Mouse (Mus musculus) embryo, embryonic 11 days (tissue): ENCODE measurements around the gene Gm20605.

ENCODE experiments used
- DNase-seq: peaks from one replicate; pipeline ENCODE4 v3.0.0-alpha.2; 2015

Gene Gm20605

DNA sequence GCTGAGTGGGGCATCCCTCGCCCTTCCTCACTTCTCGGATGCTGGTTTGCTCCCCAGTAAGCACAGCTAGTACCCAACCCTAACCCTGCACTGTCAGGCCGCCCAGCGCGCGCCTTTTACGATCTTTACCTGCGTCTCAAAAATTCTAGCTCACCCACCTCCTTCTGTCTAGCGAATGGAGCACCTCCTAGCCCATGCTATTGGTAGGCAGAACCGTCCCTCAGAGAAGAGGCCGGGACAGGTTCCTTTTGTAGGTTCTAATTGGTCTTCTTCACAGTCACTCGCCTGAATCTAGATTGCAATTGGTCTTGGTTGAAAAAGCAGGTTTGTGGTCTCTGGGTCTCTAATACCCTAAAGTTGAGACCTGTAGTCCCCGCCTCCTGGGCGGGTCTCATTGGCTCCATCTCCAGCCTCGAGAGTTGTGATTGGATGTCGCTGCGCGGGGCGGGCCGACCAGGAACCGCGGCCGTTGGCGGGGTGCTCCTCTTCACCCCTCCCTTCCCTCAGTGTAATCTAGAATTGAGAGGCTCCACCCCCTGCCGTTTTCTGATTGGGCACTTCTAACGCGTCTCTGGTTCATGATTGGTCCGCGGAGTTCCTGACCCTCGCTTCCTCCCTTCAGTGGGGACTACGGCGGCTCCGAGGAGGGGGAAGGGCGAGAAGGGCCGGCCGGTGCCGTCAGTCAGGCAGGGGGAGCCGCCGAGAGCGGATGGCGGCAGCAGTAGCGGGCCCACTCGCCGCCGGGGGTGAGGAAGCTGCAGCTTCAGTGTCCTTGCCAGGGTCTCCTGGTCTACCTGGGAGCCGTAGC is at the start of gene Gm20605, which contains the start of the genes Fbxo24 and Lrch4:
Gene Gm20605 (plus strand): TSS at position 678 of the 808 bp plus-strand sequence.
Gene Fbxo24 (minus strand): TSS at position 505 of the 808 bp plus-strand sequence.
Gene Lrch4 (plus strand): TSS at position 624 of the 808 bp plus-strand sequence.
- DNase-seq: peak; percentile 100

DNA sequence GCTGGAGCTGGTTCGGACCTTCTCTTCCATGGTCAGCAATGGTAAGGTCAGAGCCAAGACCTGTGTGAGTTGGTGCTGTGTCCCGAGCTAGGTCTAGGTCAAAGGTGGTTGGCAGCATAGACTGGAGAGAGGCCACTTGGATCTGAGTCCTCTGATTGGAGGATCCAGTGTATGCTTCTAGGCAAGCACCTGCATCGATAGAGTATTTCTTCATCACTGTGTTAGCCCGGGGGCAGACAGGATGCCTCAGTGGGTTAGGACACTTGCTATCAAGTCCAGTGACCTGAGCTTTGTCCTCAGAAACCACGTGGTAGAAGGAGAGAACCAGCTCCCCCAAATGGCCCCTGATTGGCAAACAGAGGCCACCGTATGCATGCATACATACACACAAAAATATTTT is 48.7 kb upstream of the Gm20605 start:
- DNase-seq: no peak

GRCm38 (mm10) chr5:137582702-137583101 is 46.3 kb upstream of the Gm20605 start:
- no peak for DNase-seq

GRCm38 (mm10) chr5:137583670-137584169 is 45.3 kb upstream of the Gm20605 start:
- peak; percentile 76 for DNase-seq

- peak; percentile 76 for DNase-seq
Observed at GRCm38 (mm10) chr5:137584976-137585375, 44.0 kb upstream of the Gm20605 start.

DNA sequence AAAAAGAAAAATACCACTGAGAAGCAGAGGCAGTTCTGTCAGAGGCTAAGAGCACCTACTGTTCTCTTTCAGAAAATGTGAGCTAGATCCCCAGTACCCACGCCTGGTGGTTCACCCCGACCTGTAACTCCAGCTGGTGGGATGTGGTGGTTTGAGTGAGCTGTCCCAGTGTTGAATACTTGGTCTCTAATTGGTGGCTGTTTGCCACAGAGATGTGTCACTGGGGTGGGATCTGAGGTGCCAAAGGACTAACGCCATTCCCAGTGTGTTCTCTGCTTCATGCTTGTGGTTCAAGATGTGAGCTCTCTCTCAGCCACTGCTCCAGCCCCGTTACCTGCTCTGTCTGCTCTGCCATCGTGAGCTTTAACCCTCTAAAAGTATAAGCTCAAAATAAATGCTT is 38.5 kb upstream of the Gm20605 start:
- DNase-seq: no peak

- DNase-seq: no peak
Observed at GRCm38 (mm10) chr5:137595921-137596320, 33.1 kb upstream of the Gm20605 start.

GRCm38 (mm10) chr5:137596601-137597261 is 32.2 kb upstream of the Gm20605 start:
- peak; percentile 25 for DNase-seq

DNA sequence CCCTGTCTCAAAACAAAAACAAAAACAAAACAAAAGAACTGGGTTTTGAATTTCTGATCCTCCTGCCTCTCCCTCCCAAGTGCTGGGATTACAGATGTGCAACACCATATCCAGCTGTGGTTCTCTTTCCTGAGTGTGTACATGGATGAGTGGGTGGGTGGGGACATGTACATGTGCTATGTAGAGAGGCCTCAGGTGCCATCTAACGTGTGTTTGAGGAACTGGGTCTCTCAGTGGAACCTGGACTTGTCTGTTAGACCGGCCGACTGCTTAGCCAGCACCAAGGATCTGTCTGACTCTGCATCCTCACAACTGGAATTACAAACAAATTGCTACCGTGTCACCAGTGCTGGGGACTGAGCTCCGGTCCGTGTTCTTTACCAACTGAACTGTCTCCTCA is 31.4 kb upstream of the Gm20605 start:
- DNase-seq: no peak

DNA sequence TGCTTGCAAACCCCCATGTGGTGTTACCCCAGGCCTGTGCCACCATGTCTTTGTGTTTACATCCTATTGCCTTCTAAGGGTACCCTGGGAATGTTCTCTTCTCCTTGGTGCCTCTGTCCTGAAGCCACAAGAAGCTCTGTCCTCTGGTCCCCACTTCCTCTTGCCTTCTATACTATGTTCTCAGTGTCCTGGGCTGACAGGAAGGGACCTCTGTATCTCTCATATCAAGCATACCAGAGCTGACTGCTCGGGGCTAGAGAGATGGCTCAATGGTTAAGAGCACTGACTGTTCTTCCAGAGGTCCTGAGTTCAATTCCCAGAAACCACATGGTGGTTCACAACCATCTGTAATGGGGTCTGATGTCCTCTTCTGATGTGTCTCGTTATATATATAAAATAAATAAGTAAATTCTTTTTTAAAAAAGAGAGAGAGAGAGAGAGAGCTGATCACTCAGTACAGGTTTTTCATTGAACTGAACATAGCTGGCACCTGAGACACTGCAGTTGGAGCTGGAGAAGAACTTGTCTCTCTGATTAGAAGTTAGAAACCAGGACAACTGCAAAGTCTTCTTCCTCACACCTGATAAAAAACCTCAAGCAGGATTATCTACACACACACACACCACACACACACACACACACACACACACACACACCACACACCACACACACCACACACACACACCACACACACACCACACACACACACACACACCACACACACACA is 30.7 kb upstream of the Gm20605 start:
- DNase-seq: no peak

- no peak for DNase-seq
Observed at GRCm38 (mm10) chr5:137599600-137599999, 29.4 kb upstream of the Gm20605 start.

DNA sequence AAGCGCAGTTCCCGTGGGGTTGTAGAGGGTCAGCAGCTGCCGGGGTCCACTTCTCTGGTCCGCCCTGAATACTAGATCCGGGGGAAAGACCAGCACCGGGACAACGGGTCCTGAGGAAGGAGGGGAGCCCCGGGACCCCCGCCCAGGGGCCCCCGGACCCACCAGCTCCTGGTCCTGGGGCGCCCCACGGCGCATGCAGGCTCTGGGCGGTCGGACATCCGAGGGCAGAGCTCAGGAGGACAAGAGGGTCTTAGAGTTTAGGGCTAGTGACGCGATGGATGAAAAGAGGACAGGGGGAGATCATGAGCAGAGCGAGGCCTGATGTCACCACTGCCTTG is 28.7 kb upstream of the Gm20605 start:
- DNase-seq: no peak

- DNase-seq: peak; percentile 98
Observed at GRCm38 (mm10) chr5:137600619-137601364, 28.2 kb upstream of the Gm20605 start, which contains the start of gene Mospd3. TSS of gene Mospd3 (minus strand) at chr5:137601058.

GRCm38 (mm10) chr5:137601365-137601729 is 27.6 kb upstream of the Gm20605 start:
- peak; percentile 68 for DNase-seq

GRCm38 (mm10) chr5:137607860-137608653 is 20.9 kb upstream of the Gm20605 start:
- peak; percentile 29 for DNase-seq

DNA sequence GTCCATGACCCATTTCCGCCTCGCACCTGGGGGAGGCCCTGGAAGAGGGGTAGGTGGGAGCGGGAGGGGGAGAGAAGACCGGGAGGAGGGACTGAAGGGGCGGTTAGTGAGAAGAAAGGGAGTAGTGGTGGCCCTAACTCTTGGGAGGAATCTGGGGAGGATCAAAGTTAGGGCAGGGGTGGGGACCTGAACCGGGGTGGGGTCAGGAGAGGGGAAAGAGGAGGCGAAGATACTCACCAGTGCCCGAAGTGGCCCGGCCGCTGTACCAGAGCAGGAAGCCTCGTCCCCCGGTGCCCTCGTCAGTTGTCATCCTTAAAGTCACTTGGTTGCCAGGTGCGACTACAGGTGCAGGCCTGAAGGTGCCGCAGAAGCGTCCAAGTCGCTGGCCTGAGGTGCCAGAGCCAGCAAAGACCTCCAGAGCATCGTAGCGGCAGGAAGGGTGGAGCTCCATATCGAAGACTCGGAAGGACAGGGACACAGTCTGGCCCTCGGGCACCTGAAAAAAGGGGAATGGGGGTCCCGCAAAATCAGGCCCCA is 20.3 kb upstream of the Gm20605 start:
- no peak for DNase-seq

DNA sequence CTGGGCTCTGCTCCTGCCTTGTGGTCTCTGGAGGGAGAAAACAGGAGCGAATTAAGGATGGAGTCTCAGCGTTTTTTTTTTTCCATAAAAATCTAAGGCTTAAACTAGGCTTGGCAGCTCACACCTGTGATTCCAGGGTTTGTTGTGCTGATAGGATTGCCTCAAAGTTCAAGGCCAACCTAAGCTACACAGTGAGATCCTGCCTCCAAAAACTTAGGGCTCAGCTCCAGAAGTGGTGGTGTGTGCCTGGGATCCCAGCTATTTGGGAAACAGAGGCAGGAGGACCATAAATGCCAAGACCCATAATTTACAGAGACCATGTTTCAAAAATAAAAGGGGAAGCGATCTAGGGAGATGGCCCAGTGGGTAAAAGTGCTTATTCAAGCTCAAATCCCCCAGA is 19.7 kb upstream of the Gm20605 start:
- no peak for DNase-seq

- DNase-seq: no peak
Observed at GRCm38 (mm10) chr5:137610056-137610455, 18.9 kb upstream of the Gm20605 start.

GRCm38 (mm10) chr5:137610548-137611244 is 18.3 kb upstream of the Gm20605 start:
- peak; percentile 93 for DNase-seq

GRCm38 (mm10) chr5:137611245-137611602 is 17.8 kb upstream of the Gm20605 start:
- DNase-seq: peak; percentile 84

DNA sequence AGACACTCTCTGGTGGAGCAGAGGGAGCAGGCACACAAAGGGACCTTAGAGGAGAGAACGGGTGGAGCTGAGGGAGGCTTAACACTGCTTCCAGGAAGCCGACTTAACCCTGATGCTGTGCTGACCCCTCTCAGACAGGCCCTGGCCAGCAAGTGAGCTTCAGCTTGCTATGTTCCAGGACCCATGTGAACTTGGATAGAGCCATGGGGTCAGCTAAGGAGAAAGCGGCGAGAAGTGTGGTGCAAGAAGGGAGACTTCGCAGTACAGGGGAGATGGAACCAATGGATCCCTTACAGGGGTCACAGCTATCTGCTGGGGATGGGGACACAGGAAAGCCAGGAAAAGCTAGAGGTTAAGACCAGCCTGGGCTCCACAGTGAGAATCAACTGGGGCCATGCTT is 15.9 kb upstream of the Gm20605 start:
- no peak for DNase-seq
